Mouse (Mus musculus): ENCODE data around the gene Gm20509. TPM values are rescaled to one million over a fixed set of nuclear protein-coding genes. Genes with fewer than 3 reads are reported as not detected.
"Not testable (repeated sequence)": the region's sequence is repeated elsewhere in the genome, so short reads cannot be mapped to it uniquely, and the experiment has no call there.

Gene Gm20509
- not detected for total RNA-seq (2021)
- long read RNA-seq, experiment 1: 0 reads
- long read RNA-seq, experiment 2: 0 reads

GRCm38 (mm10) chr9:73102181-73102580 is at the start of gene Gm20509:
Gene Gm20509 (plus strand): TSS chr9:73102470.
- DNase-seq (ENCODE audit: low spot score): no peak

GRCm38 (mm10) chr9:73055441-73055911 is 46.8 kb upstream of the Gm20509 start:
- no peak for DNase-seq (ENCODE audit: low spot score)

GRCm38 (mm10) chr9:73059224-73059623 is 43.0 kb upstream of the Gm20509 start:
- DNase-seq (ENCODE audit: low spot score): no peak

- DNase-seq (ENCODE audit: low spot score): no peak
Measured at GRCm38 (mm10) chr9:73063621-73064290, 38.5 kb upstream of the Gm20509 start.

GRCm38 (mm10) chr9:73067086-73067485 is 35.2 kb upstream of the Gm20509 start:
- no peak for DNase-seq (ENCODE audit: low spot score)

GRCm38 (mm10) chr9:73068230-73068679 is 34.0 kb upstream of the Gm20509 start:
- DNase-seq (ENCODE audit: low spot score): no peak

- no peak for DNase-seq (ENCODE audit: low spot score)
Measured at GRCm38 (mm10) chr9:73068688-73069087, 33.6 kb upstream of the Gm20509 start.

- DNase-seq (ENCODE audit: low spot score): no peak
Measured at GRCm38 (mm10) chr9:73070971-73071659, 31.2 kb upstream of the Gm20509 start.

GRCm38 (mm10) chr9:73072426-73072825 is 29.8 kb upstream of the Gm20509 start:
- no peak for DNase-seq (ENCODE audit: low spot score)

- no peak for DNase-seq (ENCODE audit: low spot score)
Measured at GRCm38 (mm10) chr9:73073169-73073568, 29.1 kb upstream of the Gm20509 start.

GRCm38 (mm10) chr9:73079349-73079748 is 22.9 kb upstream of the Gm20509 start:
- DNase-seq (ENCODE audit: low spot score): not testable (repeated sequence)

- no peak for DNase-seq (ENCODE audit: low spot score)
Measured at GRCm38 (mm10) chr9:73079801-73080325, 22.4 kb upstream of the Gm20509 start.

- no peak for DNase-seq (ENCODE audit: low spot score)
Measured at GRCm38 (mm10) chr9:73082291-73083000, 19.8 kb upstream of the Gm20509 start.

- no peak for DNase-seq (ENCODE audit: low spot score)
Measured at GRCm38 (mm10) chr9:73083956-73084355, 18.3 kb upstream of the Gm20509 start.

- no peak for DNase-seq (ENCODE audit: low spot score)
Measured at GRCm38 (mm10) chr9:73085845-73086244, 16.4 kb upstream of the Gm20509 start.

- DNase-seq (ENCODE audit: low spot score): no peak
Measured at GRCm38 (mm10) chr9:73087121-73087520, 15.1 kb upstream of the Gm20509 start.

GRCm38 (mm10) chr9:73087581-73087980 is 14.7 kb upstream of the Gm20509 start:
- DNase-seq (ENCODE audit: low spot score): no peak

- no peak for DNase-seq (ENCODE audit: low spot score)
Measured at GRCm38 (mm10) chr9:73089222-73089920, 12.9 kb upstream of the Gm20509 start.

- no peak for DNase-seq (ENCODE audit: low spot score)
Measured at GRCm38 (mm10) chr9:73090121-73090520, 12.1 kb upstream of the Gm20509 start.

GRCm38 (mm10) chr9:73091747-73092146 is 10.5 kb upstream of the Gm20509 start:
- DNase-seq (ENCODE audit: low spot score): peak; percentile 34

GRCm38 (mm10) chr9:73094580-73094979 is 7.7 kb upstream of the Gm20509 start:
- no peak for DNase-seq (ENCODE audit: low spot score)
